Mouse (Mus musculus) midbrain, postnatal 0 days (tissue): ENCODE data around the gene Cdon. TPM values are rescaled to one million over a fixed set of nuclear protein-coding genes. Genes with fewer than 3 reads are reported as not detected.

Experiments used
- ATAC-seq: fragments of 200-750 bp; cut with Nextera tagmentation; 2 replicates; pipeline ENCODE4 v1.8.0; 2017; ENCODE audit warnings: moderate number of reproducible peaks, mild to moderate bottlenecking, moderate TSS enrichment, moderate library complexity; ENCODE audit not compliant: low FRiP score
- DNase-seq: peaks from one replicate; pipeline ENCODE4 v3.0.0-alpha.2; 2015; ENCODE audit warnings: low spot score
- H3K27ac ChIP-seq: fragments of 300-500 bp; sonication (generic); 2 replicates; pipeline ENCODE4 v1.5.1; 2014; ENCODE audit warnings: low read depth, mild to moderate bottlenecking, low read length, mixed read lengths
- H3K27me3 ChIP-seq: fragments of 300-500 bp; sonication (generic); 2 replicates; pipeline ENCODE4 v1.6.1; 2014; ENCODE audit warnings: low read length, control low read depth, mixed read lengths; ENCODE audit not compliant: insufficient read depth
- H3K36me3 ChIP-seq: fragments of 300-500 bp; sonication (generic); 2 replicates; pipeline ENCODE4 v1.6.1; 2014; ENCODE audit warnings: low read length, control low read depth, mixed read lengths; ENCODE audit not compliant: insufficient read depth
- H3K4me1 ChIP-seq: fragments of 300-500 bp; sonication (generic); 2 replicates; pipeline ENCODE4 v1.6.1; 2014; ENCODE audit warnings: mild to moderate bottlenecking, control low read depth, antibody characterized with exemption, low read length, mixed read lengths; ENCODE audit not compliant: insufficient read depth
- H3K4me2 ChIP-seq: fragments of 300-500 bp; sonication (generic); 2 replicates; pipeline ENCODE4 v1.6.1; 2014; ENCODE audit warnings: low read depth, mild to moderate bottlenecking, low read length, mixed read lengths; ENCODE audit not compliant: poor library complexity, severe bottlenecking
- H3K4me3 ChIP-seq: fragments of 300-500 bp; sonication (generic); 2 replicates; pipeline ENCODE4 v1.5.1; 2014; ENCODE audit warnings: low read depth, mild to moderate bottlenecking, low read length, moderate library complexity
- H3K9ac ChIP-seq: fragments of 300-500 bp; sonication (generic); replicated peaks from 2 replicates; pipeline ENCODE4 v1.6.1; 2014; ENCODE audit warnings: mild to moderate bottlenecking, low read length, moderate library complexity, mixed read lengths; ENCODE audit not compliant: poor library complexity, severe bottlenecking
- H3K9me3 ChIP-seq: fragments of 300-500 bp; sonication (generic); 2 replicates; pipeline ENCODE4 v1.6.1; 2016; ENCODE audit warnings: low read length, control low read depth
- CTCF ChIP-seq: IDR thresholded peaks from 2 replicates; pipeline ENCODE4 v1.5.1; 2016; ENCODE audit warnings: antibody characterized with exemption, mild to moderate bottlenecking
- WGBS: fragments of 180-500 bp; shearing (Covaris S2); extraction: QIAGEN DNeasy Blood & Tissue Kit; methylation state at CpG from one replicate; pipeline ENCODE4 v1.1.7; 2014; 5-methylcytosine and 5-hydroxymethylcytosine counted together
- polyA plus RNA-seq: library from polyadenylated mRNA; unstranded; fragments of >200 nt; fragmentation: Nextera tagmentation; extraction: Ambion mirVana; gene quantifications from 2 replicates; pipeline ENCODE4 v1.2.1, GENCODE M21; 2015
- total RNA-seq: library from RNA; depleted of rRNA; stranded (reverse); fragments of >200 nt; gene quantifications from 2 replicates; pipeline ENCODE4 v1.2.3, GENCODE M21; 2014

Gene Cdon
- total and polyA plus RNA-seq, 2 experiments from 2014 or later, result 0.81 to 11.4 TPM

GRCm38 (mm10) chr9:35533266-35533665 lies 112.3 kb downstream of the Cdon start:
- Histone ChIP-seq H3K27me3 (no peaks in the 10 kb centered on the region), H3K9ac (no peak overlapping the region), H3K9me3 (no peaks in the 10 kb centered on the region), H3K4me2 (no peak overlapping the region), H3K27ac (no peak overlapping the region), H3K36me3 (no peaks in the 10 kb centered on the region), H3K4me1 (no peaks in the 10 kb centered on the region), H3K4me3 (no peak overlapping the region)
- no peak for ATAC-seq
- DNase-seq, result no peak
- WGBS, result 76% methylated on average over 9 of the region's 9 CpGs
- TF ChIP-seq CTCF, result no peak

- WGBS, result 15% methylated on average over 2 of the region's 2 CpGs
Measured at GRCm38 (mm10) chr9:35535110-35535509, 114.2 kb downstream of the Cdon start.

GRCm38 (mm10) chr9:35535876-35536275 lies 114.9 kb downstream of the Cdon start:
- Histone ChIP-seq H3K27me3 (no peaks in the 10 kb centered on the region), H3K9me3 (no peaks in the 10 kb centered on the region), H3K9ac (no peak overlapping the region), H3K4me3 (no peak overlapping the region), H3K4me1 (no peaks in the 10 kb centered on the region), H3K4me2 (no peak overlapping the region), H3K36me3 (peaks cover 6% of the 10 kb centered on the region; the same call in 1 of the 2 replicates), H3K27ac (no peak overlapping the region)
- ATAC-seq (no peak), DNase-seq (no peak)
- TF ChIP-seq CTCF, result no peak
- 85% methylated on average over 4 of the region's 4 CpGs for WGBS

More at GRCm38 (mm10) chr9:35535110-35535509, 114.2 kb downstream of the Cdon start:
- peak; percentile 95 for TF ChIP-seq CTCF
- Histone ChIP-seq H3K27me3 (no peaks in the 10 kb centered on the region), H3K4me3 (no peak overlapping the region), H3K36me3 (peaks cover 3% of the 10 kb centered on the region; the same call in 1 of the 2 replicates), H3K4me1 (no peaks in the 10 kb centered on the region), H3K9ac (no peak overlapping the region), H3K27ac (no peak overlapping the region), H3K9me3 (no peaks in the 10 kb centered on the region), H3K4me2 (no peak overlapping the region)
- DNase-seq (peak; percentile 85), ATAC-seq (peak; percentile 86)

GRCm38 (mm10) chr9:35539001-35539750 lies 118.2 kb downstream of the Cdon start:
- Histone ChIP-seq H3K4me1 (no peaks in the 10 kb centered on the region), H3K4me2 (no peak overlapping the region), H3K36me3 (peaks cover 18% of the 10 kb centered on the region), H3K27me3 (no peaks in the 10 kb centered on the region), H3K9ac (no peak overlapping the region), H3K9me3 (no peaks in the 10 kb centered on the region), H3K4me3 (no peak overlapping the region), H3K27ac (no peak overlapping the region)
- 76% methylated on average over 13 of the region's 13 CpGs for WGBS
- no peak for TF ChIP-seq CTCF
- no peak for ATAC-seq
- no peak for DNase-seq

GRCm38 (mm10) chr9:35541024-35541423 lies 120.1 kb downstream of the Cdon start:
- DNase-seq, result no peak
- no peak overlapping the region for H3K4me3 ChIP-seq
- no peaks in the 10 kb centered on the region for H3K9me3 ChIP-seq
- TF ChIP-seq CTCF, result no peak
- peaks cover 36% of the 10 kb centered on the region for H3K36me3 ChIP-seq
- no peak overlapping the region for H3K4me2 ChIP-seq
- no peaks in the 10 kb centered on the region for H3K4me1 ChIP-seq
- WGBS, result 89% methylated on average over 5 of the region's 5 CpGs
- H3K27ac ChIP-seq, result no peak overlapping the region
- H3K27me3 ChIP-seq, result no peaks in the 10 kb centered on the region
- no peak overlapping the region for H3K9ac ChIP-seq
- no peak for ATAC-seq

- Histone ChIP-seq H3K9me3 (no peaks in the 10 kb centered on the region), H3K36me3 (peaks cover 40% of the 10 kb centered on the region), H3K4me2 (no peak overlapping the region), H3K4me1 (no peaks in the 10 kb centered on the region), H3K27ac (no peak overlapping the region), H3K27me3 (no peaks in the 10 kb centered on the region), H3K9ac (no peak overlapping the region), H3K4me3 (no peak overlapping the region)
- DNase-seq, result peak; percentile 84
- peak; percentile 87 for TF ChIP-seq CTCF
- 6% methylated on average over 6 of the region's 6 CpGs for WGBS
- peak; percentile 68 for ATAC-seq
Measured at GRCm38 (mm10) chr9:35541488-35541887, 120.6 kb downstream of the Cdon start.
